Mouse (Mus musculus): ENCODE data around the gene Pakap. TPM values are rescaled to one million over a fixed set of nuclear protein-coding genes. Genes with fewer than 3 reads are reported as not detected.

Gene Pakap
- total RNA-seq, 2 experiments from 2014 or later: 20.8 to 26.0 TPM

GRCm38 (mm10) chr4:57751566-57751965, 183.6 kb downstream of the Pakap start:
- DNase-seq (ENCODE audit: low spot score in 2 of 2): no peak

DNA sequence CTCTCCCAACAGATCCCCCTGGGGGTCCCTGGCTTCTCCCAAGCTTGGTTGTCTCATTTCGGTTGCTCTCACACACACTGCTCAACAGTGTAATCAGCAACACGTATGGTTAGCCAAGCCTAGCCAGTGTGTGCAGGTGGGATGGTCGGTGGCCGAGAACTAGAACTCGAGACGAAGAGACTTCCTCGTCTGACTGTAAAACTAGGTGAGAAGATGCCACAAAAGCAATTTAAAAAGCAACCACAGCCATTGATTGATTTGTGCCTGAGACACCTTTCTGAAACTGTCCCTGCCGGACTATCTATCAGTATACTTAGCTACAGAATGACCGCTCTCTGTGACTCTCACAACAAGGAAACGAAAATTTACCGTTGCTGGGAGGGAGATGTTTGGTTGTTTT, 187.1 kb downstream of the Pakap start:
- no peak for DNase-seq (ENCODE audit: low spot score in 2 of 2)

DNA sequence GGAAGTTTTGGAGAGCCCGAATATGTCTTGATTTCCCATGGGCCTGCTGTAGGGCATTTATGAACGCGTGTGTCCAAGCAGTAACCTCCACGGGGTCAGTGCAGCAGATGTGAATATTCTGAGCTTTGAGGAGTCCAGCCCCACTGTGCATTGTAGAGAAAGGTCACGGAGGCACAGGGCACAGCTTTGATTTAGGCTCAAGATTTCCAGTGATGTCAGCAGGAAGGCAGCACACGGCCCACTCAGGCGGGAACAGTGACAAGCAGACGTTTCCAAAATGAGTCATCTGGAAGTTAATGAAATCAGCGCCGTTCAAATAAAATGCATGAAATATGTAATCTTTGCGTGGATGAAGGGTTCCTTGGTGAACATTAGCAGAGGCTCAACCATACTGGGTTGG, 190.0 kb downstream of the Pakap start:
- peak in 1 of 2 experiments; percentile 30 for DNase-seq (ENCODE audit: low spot score in 2 of 2)

- DNase-seq (ENCODE audit: low spot score in 2 of 2): no peak
Observed at GRCm38 (mm10) chr4:57762424-57762823, 194.4 kb downstream of the Pakap start.

- DNase-seq (ENCODE audit: low spot score in 2 of 2): no peak
Observed at GRCm38 (mm10) chr4:57764392-57764791, 196.4 kb downstream of the Pakap start.

DNA sequence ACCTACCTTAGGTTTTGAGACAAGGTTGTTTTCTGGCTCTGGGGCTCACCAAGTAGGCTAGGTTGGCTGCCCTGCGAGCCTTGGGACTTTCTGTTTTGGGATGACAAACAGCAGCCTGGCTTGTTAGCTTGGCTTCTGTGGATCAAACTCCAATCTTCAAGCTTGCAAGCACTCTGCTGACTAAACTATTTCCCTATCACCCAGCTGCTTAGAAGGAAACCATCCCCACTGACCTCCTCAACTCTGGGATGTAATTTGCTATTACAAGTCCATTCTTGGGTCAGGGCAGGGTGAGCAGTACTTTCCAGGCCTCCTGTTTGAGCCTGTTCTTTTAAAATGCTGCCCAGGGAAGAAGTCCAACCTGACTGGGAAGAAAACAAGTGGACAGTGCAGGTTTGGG, 196.9 kb downstream of the Pakap start:
- no peak for DNase-seq (ENCODE audit: low spot score in 2 of 2)

DNA sequence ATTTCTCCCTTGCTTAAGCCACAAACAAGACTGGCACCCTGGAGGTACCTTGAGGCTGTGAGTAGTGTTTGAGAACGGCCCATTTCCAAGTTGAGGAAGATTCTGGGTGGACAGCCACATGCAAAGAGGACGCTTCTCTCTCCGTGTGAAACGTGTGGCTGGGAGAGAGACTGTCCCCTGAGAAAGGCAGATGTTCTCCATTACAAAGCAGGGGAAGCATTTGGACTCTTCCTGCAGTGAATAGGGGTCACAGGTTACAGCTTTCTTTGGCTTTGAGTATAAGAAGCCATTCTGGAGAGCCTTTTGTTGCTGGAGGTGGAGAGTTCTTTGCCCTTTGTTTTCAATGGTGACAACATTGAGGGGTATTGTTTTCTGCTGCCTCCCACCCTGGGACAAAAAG, 197.8 kb downstream of the Pakap start:
- no peak for DNase-seq (ENCODE audit: low spot score in 2 of 2)

DNA sequence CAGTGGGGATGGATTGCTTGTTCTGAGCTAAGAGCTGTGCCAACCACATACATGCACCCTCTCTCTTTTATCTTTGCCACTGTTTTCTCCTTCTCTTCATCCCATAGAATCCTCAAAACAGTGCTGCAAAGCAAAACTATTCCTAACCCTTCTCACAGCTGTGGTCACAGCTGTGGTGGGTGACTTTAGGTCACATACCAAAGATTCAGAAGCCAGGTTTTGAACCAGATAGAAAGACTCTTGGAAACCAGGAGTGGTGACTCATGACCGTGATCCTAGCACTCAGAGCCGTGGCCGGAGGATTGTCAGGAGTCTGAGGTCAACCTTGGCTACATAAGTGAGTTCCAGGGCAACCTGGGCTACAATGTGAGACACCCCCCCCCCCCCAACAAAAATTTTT, 201.0 kb downstream of the Pakap start:
- no peak for DNase-seq (ENCODE audit: low spot score in 2 of 2)

DNA sequence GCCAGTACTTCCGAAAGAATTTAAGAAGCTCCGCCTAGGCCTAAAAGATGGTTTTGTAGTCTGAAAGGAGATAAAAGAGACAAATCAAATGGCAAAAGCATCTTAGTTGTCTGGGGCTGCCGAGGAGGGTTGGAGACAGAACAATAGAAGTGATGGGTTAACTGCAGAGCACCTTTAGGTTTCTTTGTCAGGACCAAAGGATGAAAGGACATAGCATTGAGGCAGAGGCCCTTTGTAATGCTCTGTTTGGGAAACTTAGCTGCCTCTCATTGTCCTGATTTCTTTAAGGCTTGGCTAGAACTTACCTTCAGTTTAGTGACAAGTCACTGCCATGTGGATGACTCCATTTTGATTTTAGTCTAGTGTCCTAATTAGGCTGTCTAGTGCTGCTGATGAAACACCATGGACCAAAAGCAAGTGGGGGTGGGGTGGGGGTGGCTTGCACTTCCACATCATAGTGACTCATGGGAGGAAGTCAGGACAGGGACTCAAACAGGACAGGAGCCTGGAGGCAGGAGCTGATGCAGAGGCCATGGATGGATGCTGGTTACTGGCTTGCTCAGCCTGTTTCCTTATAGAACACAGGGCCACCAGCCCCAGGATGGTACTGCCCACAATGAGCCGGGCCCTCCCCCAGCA, 202.3 kb downstream of the Pakap start:
- no peak for DNase-seq (ENCODE audit: low spot score in 2 of 2)

GRCm38 (mm10) chr4:57771558-57772219, 203.7 kb downstream of the Pakap start:
- DNase-seq (ENCODE audit: low spot score in 2 of 2): no peak

- no peak for DNase-seq (ENCODE audit: low spot score in 2 of 2)
Observed at GRCm38 (mm10) chr4:57772851-57773510, 205.0 kb downstream of the Pakap start.

- no peak for DNase-seq (ENCODE audit: low spot score in 2 of 2)
Observed at GRCm38 (mm10) chr4:57774517-57774916, 206.5 kb downstream of the Pakap start.

DNA sequence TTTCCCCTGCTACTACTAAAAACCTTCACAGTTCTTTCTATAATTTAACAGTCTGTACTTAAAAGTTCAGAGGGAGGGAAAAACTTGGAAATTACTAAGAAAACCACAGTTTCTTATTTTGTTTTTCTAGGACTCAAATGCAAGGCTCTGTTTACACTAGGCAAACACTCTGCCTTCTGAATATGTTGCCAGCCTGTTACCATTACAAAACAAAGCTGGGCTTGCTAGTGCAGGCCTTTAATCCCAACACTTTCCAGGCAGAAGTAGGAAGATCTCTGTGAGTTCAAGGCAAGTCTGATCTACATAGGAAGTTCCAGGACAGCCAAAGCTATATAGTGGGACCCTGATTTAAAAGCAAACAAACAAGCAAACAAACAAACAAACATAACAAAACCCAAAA, 207.6 kb downstream of the Pakap start:
- no peak for DNase-seq (ENCODE audit: low spot score in 2 of 2)

DNA sequence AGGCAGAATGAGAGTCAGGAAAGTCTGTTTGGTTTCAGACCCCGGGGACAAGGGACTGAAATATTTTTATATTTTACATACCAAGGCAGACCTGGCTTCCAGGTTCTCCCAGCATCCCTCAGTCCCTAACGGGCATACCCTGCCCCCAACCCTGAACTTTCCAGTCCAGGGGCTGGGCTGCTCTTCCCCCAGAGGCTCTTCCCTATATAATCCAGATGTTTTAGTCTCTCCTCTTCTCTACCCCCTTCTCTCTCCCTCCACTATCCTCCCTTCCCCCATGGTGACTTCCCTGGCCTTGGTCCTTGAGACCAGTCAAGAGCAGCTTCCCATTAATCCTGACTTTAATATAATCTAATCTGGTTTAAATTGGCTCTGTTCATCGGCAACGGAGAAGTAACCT, 212.4 kb downstream of the Pakap start:
- DNase-seq (ENCODE audit: low spot score in 2 of 2): no peak

DNA sequence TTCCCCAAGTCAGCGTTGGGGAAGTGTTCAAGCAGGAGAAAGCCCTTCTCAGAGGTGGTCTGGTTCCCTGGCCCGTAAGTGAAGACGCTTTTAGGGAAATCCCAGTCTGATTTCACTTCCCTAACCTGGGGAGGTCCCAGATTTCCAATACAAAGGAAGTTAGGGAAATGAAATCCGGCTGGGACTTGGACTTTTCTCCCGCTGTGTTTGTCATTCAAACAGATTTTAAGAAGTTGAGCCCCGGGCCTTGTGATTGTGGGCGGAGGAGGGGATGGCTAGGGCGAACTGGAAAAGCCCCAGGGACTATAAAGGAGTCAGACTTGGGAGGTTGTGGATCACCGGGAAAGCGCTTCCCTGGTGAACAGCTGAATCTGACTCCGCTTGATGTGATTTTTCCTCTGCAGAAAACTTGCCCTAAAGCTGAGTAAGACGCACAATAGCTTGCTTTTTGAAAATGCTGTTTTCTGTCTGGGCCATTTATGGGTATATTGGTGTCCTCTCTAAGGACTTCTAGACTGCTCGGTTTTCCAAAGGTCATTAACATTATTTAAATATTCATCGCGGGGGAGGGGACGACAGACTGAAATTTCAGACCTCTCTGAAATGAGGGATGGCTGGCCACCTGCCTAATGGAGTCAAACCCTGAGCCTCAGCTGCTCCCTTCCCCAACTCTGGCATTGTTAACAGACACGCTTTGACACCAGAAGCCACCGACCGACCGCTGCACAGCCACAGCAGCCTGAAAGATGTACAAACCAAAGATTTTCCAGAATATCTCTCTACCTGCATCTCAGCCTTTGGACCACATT, 213.1 kb downstream of the Pakap start:
- DNase-seq (ENCODE audit: low spot score in 2 of 2): no peak

DNA sequence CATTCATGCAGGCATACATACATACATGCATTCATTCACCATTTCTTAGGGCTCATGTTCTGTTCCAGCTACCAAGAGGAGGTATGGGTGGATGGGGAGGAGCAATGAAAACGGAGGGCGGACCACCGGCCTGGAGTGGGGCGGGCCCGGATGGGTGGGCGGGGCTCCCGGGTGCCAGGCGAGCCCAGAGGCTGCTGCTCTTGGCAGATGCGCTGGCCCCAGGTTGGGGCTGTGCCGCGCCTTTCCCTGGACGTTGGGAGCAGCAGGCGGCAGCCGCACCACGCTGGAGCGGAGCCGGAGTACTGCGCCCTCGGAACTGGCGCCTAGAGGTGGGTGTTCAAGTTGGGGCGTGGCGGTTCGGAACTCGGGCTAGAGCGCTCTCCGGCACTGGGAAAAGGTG, 214.0 kb downstream of the Pakap start:
- DNase-seq (ENCODE audit: low spot score in 2 of 2): peak in 1 of 2 experiments; percentile 29

DNA sequence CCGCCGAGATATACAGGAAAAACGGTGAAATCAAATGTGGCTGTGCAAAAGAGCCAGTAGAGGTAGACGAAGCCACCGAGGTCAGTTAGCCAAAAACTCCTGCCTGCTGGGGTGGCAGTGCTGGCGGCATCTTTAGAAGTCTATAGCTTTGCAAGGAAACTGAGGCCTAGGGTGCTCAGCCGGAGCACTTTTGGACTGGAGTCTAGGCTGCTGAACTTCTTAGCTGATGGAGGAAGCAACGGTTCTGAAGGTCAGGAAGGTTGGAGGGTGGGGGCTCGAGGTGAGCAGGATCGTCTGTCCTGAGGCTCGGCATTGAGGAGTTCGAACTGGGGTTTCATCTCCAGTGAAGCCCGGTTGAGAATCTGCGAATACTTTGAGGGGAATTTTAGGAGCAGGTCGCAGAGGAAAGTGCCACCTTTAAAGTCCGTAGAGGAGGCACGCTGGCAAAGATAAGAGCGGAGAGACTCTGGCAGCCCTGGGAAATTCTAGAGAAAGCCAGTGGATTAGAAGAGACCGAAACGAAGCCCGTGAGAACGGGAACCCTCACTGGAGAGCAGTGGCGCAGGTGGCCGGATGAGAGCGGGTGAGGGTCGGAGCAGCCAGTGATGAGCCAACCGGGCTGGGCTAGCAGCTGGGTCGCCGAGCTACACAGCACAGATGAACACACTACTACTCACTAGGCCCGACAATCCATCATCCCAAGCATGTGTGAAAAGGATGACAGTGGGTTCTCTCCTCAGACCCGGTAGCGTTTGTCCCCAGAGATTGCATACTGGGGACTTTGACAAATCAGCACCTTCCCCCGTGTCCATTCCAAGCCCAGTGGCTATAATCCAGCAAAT, 214.8 kb downstream of the Pakap start:
- DNase-seq (ENCODE audit: low spot score in 2 of 2): no peak

DNA sequence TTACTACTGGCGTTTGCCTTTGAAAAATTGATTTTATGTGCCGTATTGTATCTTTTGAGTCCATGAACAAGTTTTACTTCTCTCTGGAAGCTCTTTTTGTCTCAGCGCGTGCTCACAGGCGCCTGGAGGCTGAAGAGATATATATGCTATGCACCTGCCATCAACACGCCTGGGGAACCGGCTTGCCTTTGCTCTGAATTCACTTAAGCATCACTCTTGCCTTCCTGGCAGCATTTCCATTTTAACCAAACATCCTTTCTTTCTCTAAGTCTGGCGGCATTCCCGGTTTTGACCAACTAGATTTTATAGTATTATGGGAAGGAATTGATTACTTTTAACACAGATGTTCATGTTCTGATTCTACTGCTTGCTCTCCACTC, 215.4 kb downstream of the Pakap start:
- no peak for DNase-seq (ENCODE audit: low spot score in 2 of 2)

- no peak for DNase-seq (ENCODE audit: low spot score in 2 of 2)
Observed at GRCm38 (mm10) chr4:57783853-57784600, 216.0 kb downstream of the Pakap start.

- no peak for DNase-seq (ENCODE audit: low spot score in 2 of 2)
Observed at GRCm38 (mm10) chr4:57788709-57789108, 220.7 kb downstream of the Pakap start.
